Comparison of ENCODE assay signal across 9 mouse cellular contexts in the genomic region with DNA sequence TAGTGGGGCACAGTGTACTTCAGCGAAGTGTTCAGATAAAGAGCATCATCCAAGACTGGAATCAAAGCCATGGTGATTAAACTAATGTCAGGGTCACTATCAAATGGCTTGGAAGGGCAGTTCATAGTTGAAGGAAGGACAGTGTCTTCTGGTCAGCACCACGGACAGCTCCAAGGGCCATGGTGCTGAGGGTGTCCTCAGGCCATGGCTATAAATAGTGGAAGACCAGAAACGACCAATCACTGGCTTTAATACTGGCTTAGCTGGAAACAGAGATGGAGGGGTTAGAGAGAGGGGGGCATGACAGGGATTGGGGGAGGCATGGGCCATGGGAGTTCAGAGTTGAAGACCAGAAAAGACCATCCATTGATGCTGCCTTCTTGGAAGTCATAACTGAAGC.
A peak's percentile ranks its signal among the peaks of the same experiment; 100 is the strongest.
DNase-seq lines count a peak whose midpoint lies in the region; ATAC-seq and TF ChIP-seq lines count a peak whose summit lies in the region.
"Had no signal": no experiment of that assay in that cellular context is flagged by ENCODE, and none has a peak within 500 bp of the region (broad histone marks: within the 10 kb centered on the region; RNA-seq: fewer than 3 reads in every experiment).

No protein-coding gene starts in this region.

- no peak overlapping the region for H3K9ac ChIP-seq in hindbrain, embryonic 12.5 days
- no peak overlapping the region for H3K9ac ChIP-seq in liver, postnatal 0 days (replicated peaks)
- H3K9ac ChIP-seq: stomach, embryonic 15.5 days had no signal

- no peak for ATAC-seq in hindbrain, embryonic 12.5 days (ENCODE audit: low FRiP score)
- ATAC-seq in liver, postnatal 0 days = no peak

- no peaks in the 10 kb centered on the region for H3K27me3 ChIP-seq in hindbrain, embryonic 10.5 days (ENCODE audit: insufficient read depth, poor library complexity, severe bottlenecking)
- no peaks in the 10 kb centered on the region for H3K27me3 ChIP-seq in hindbrain, embryonic 12.5 days
- no peaks in the 10 kb centered on the region for H3K27me3 ChIP-seq in liver, postnatal 0 days (ENCODE audit: insufficient read depth, low read length)
- H3K27me3 ChIP-seq: stomach, embryonic 15.5 days had no signal

- peak; percentile 61 for DNase-seq in hindbrain, embryonic 10.5 days (ENCODE audit: low spot score)
- DNase-seq in adrenal gland, postnatal 14 days = peak; percentile 86
- peak; percentile 83 for DNase-seq in heart, postnatal 4 days
- peak; percentile 67 for DNase-seq in liver, postnatal 0 days
- DNase-seq in testis, postnatal 10 days (ENCODE audit: low spot score) = peak; percentile 85
- DNase-seq in cerebellum, adult 9-11 months = no peak
- DNase-seq in cerebellum, postnatal 10 days = no peak

- no peak overlapping the region for H3K4me3 ChIP-seq in hindbrain, embryonic 10.5 days
- H3K4me3 ChIP-seq in hindbrain, embryonic 12.5 days = no peak overlapping the region
- no peak overlapping the region for H3K4me3 ChIP-seq in liver, postnatal 0 days (ENCODE audit: low read depth, low read length)
- H3K4me3 ChIP-seq: stomach, embryonic 15.5 days had no signal

- no peak overlapping the region for H3K4me2 ChIP-seq in hindbrain, embryonic 12.5 days (replicated peaks)
- H3K4me2 ChIP-seq in liver, postnatal 0 days (ENCODE audit: low read depth, low read length) = no peak overlapping the region
- H3K4me2 ChIP-seq: stomach, embryonic 15.5 days had no signal

- peaks cover 35% of the 10 kb centered on the region for H3K4me1 ChIP-seq in hindbrain, embryonic 10.5 days (replicated peaks)
- peaks cover 21% of the 10 kb centered on the region for H3K4me1 ChIP-seq in hindbrain, embryonic 12.5 days
- H3K4me1 ChIP-seq in liver, postnatal 0 days (ENCODE audit: insufficient read depth) = no peaks in the 10 kb centered on the region
- H3K4me1 ChIP-seq: stomach, embryonic 15.5 days had no signal

- no peak for TF ChIP-seq EP300 in liver, postnatal 0 days (IDR thresholded peaks at IDR 0.05; ENCODE audit: low read depth)

- H3K9me3 ChIP-seq in hindbrain, embryonic 10.5 days = peaks cover 7% of the 10 kb centered on the region
- peaks cover 5% of the 10 kb centered on the region; the same call in 1 of the 2 replicates for H3K9me3 ChIP-seq in hindbrain, embryonic 12.5 days (replicated peaks)
- H3K9me3 ChIP-seq in liver, postnatal 0 days (ENCODE audit: low read length) = no peaks in the 10 kb centered on the region
- H3K9me3 ChIP-seq: stomach, embryonic 15.5 days had no signal

- no peak for TF ChIP-seq CTCF in liver, postnatal 0 days (IDR thresholded peaks at IDR 0.05; ENCODE audit: low read depth)

- WGBS in hindbrain, embryonic 10.5 days = 18% methylated on average over 3 of the region's 3 CpGs
- WGBS in hindbrain, embryonic 12.5 days = 17% methylated on average over 3 of the region's 3 CpGs
- 12% methylated on average over 3 of the region's 3 CpGs for WGBS in liver, postnatal 0 days (ENCODE audit: insufficient replicate concordance)

- no peak overlapping the region for H3K27ac ChIP-seq in hindbrain, embryonic 10.5 days
- no peak overlapping the region for H3K27ac ChIP-seq in hindbrain, embryonic 12.5 days
- H3K27ac ChIP-seq in liver, postnatal 0 days (ENCODE audit: low read depth) = no peak overlapping the region
- H3K27ac ChIP-seq: stomach, embryonic 15.5 days had no signal

- H3K36me3 ChIP-seq in hindbrain, embryonic 10.5 days = no peaks in the 10 kb centered on the region
- no peaks in the 10 kb centered on the region for H3K36me3 ChIP-seq in hindbrain, embryonic 12.5 days
- no peaks in the 10 kb centered on the region for H3K36me3 ChIP-seq in liver, postnatal 0 days (replicated peaks; ENCODE audit: insufficient read depth, low read length)
- H3K36me3 ChIP-seq: stomach, embryonic 15.5 days had no signal

Comparison
In these comparisons a context has a peak if more than half of its experiments do, and no peak if none do; other contexts are left out.
1. DNase-seq: peak in hindbrain, embryonic 10.5 days (single experiment), adrenal gland, postnatal 14 days (single experiment), heart, postnatal 4 days (single experiment), liver, postnatal 0 days (single experiment) and testis, postnatal 10 days (single experiment); none in cerebellum, adult 9-11 months (single experiment) and cerebellum, postnatal 10 days (0 of 2).